Mouse (Mus musculus) ovary, adult 18-20 months (tissue): ENCODE measurements around the gene Olfr1229.

Experiments
- DNase-seq: peaks from one replicate; pipeline ENCODE4 v3.0.0; 2022; ENCODE audit warnings: low spot score, mixed read lengths

Olfr1229 gene

GRCm38 (mm10) chr2:89287914-89288313, at the start of gene Olfr1229:
TSS of gene Olfr1229 (minus strand) at chr2:89288014.
- DNase-seq: no peak

- DNase-seq: no peak
These were observed 41.8 kb upstream of the Olfr1229 start, which contains the start of gene Olfr1232 for GRCm38 (mm10) chr2:89329575-89329974. TSS of gene Olfr1232 (minus strand) at chr2:89329675.

GRCm38 (mm10) chr2:89306974-89307373, 19.2 kb upstream of the Olfr1229 start, which contains the start of gene Olfr1231:
TSS of gene Olfr1231 (minus strand) at chr2:89307074.
- no peak for DNase-seq

- DNase-seq: no peak
These were observed 9.4 kb upstream of the Olfr1229 start, which contains the start of gene Olfr1230 for GRCm38 (mm10) chr2:89297168-89297567. TSS of gene Olfr1230 (minus strand) at chr2:89297268.

- DNase-seq: no peak
These were observed 33.9 kb downstream of the Olfr1229 start, which contains the start of gene Olfr1228 for GRCm38 (mm10) chr2:89253962-89254361. TSS of gene Olfr1228 (minus strand) at chr2:89254062.
